Mouse (Mus musculus): ENCODE data around the gene Atp6v1c2.
A peak's percentile ranks its signal among the peaks of the same experiment; 100 is the strongest.

DNA sequence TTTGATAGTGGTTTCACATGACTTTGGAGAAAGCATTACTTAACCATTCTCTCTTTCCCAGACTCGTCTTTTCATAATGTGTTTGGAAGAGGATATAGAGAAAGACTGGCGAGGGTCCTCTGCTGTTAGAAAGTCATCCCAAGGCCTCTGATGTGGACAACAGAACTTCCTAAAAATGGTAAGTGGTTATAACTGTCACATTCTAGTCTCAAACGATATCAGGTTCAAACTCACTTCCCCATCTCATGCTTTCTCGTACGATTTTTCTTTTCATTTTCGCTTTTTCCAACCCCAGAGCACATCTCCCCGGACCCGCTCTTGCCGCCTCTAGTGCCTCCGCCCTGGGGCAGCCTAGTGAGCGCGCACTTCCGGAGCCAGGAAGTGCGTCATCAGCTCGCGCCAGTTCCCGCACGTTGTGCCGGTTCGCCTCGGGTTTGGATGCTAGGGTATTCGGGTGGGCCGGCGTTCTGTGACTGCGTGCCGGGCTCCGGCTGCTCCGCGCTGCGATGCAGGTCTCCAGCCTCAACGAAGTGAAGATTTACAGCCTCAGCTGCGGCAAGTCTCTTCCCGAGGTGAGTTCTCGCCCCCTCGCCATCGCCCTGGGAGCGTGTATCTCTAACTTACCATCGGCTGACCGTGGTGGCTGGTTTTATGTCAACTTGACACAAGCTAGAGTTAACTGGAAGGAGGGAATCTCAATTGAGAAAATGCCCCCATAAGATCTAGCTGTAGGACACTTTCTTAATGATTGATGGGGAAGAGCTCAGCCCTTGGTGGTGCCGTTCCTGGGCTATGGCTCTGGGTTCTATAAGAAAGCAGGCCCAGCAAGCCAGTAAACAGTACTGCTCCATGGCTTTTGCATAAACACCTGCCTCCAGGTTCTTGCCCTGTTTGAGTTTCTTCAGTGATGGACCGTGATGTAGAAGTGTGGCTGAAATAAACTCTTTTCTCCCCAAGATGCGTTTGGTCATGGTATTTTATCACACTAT lies 19.2 kb upstream of the Atp6v1c2 start, which contains the start of gene Nol10:
- no peak for TF ChIP-seq CTCF (IDR thresholded peaks at IDR 0.05; ENCODE audit: insufficient read depth, low read length)
- peak; percentile 93 for TF ChIP-seq POLR2A (IDR thresholded peaks at IDR 0.05; ENCODE audit: borderline replicate concordance, extremely low read depth, low read depth, low read length)
